In the genomic region with DNA sequence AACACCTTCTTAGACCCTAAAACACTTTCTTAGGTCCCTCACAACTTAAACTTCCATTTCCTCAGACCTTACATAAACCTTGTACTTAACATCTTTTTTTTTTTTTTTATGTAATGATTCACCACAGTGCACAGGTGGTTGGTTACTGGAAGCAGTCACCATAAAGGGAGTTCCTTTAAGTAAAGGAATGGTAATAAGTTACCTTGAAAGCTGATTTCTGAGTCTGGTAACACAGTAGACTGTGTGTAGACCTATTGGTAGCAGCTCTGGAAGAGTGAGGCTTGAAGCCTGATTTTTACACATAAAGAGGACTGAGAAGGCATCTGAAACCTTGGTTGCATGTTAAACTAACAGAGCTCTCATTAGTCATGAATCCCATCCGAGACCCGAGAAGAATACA, we compare ENCODE assay signal across 19 mouse cellular contexts. TPM values are rescaled to one million over a fixed set of nuclear protein-coding genes. Genes with fewer than 3 reads are reported as not detected.
"Had no signal": no experiment of that assay in that cellular context is flagged by ENCODE, and none has a peak within 500 bp of the region (broad histone marks: within the 10 kb centered on the region; RNA-seq: fewer than 3 reads in every experiment).

No protein-coding gene starts in this region.

- H3K36me3 ChIP-seq: lung, embryonic 15.5 days; midbrain, embryonic 13.5 days; midbrain, embryonic 15.5 days; neural tube, embryonic 12.5 days; stomach, embryonic 15.5 days had no signal

- H3K4me1 ChIP-seq: lung, embryonic 15.5 days; midbrain, embryonic 13.5 days; midbrain, embryonic 15.5 days; neural tube, embryonic 12.5 days; stomach, embryonic 15.5 days had no signal

- DNase-seq: lung, adult 2 months; lung, postnatal 14 days; lung, postnatal 36 days; right cerebral cortex, postnatal 14 days; thymus, adult 2 months; thymus, postnatal 25 days; thymus, postnatal 4 days had no signal

- H3K4me3 ChIP-seq: lung, embryonic 15.5 days; megakaryocyte, embryonic 14.5 days; midbrain, embryonic 13.5 days; midbrain, embryonic 15.5 days; neural tube, embryonic 12.5 days; stomach, embryonic 15.5 days had no signal

- H3K27ac ChIP-seq: lung, embryonic 15.5 days; macrophage; midbrain, embryonic 13.5 days; midbrain, embryonic 15.5 days; neural tube, embryonic 12.5 days; stomach, embryonic 15.5 days; stomach, postnatal 0 days had no signal

- H3K9me3 ChIP-seq: lung, embryonic 15.5 days; midbrain, embryonic 15.5 days; stomach, embryonic 15.5 days had no signal

- H3K9ac ChIP-seq: lung, embryonic 15.5 days; midbrain, embryonic 13.5 days; midbrain, embryonic 15.5 days; neural tube, embryonic 12.5 days; stomach, embryonic 15.5 days had no signal

- H3K4me2 ChIP-seq: lung, embryonic 15.5 days; midbrain, embryonic 11.5 days; midbrain, embryonic 13.5 days; midbrain, embryonic 15.5 days; neural tube, embryonic 12.5 days; stomach, embryonic 15.5 days had no signal

- ATAC-seq: lung, postnatal 0 days; midbrain, embryonic 13.5 days; midbrain, embryonic 15.5 days had no signal

- H3K27me3 ChIP-seq: lung, embryonic 15.5 days; midbrain, embryonic 13.5 days; midbrain, embryonic 15.5 days; neural tube, embryonic 12.5 days; stomach, embryonic 15.5 days had no signal

RNA-seq across cellular contexts. Expression of gene Nxpe5, which starts 5.8 kb away (rescaled TPM):
- polyA plus RNA-seq: lung, embryonic 15.5 days; midbrain, embryonic 11.5 days; midbrain, embryonic 13.5 days; midbrain, embryonic 15.5 days; midbrain, postnatal 0 days; neural tube, embryonic 12.5 days; neural tube, embryonic 14.5 days; stomach, embryonic 15.5 days had no signal
